ENCODE assay signal across 9 mouse cellular contexts in genomic region chr9:21792644-21793043, GRCm38 (mm10). TPM values are rescaled to one million over a fixed set of nuclear protein-coding genes. Genes with fewer than 3 reads are reported as not detected.
DNase-seq lines count a peak whose midpoint lies in the region; ATAC-seq and TF ChIP-seq lines count a peak whose summit lies in the region.
"Had no signal": no experiment of that assay in that cellular context is flagged by ENCODE, and none has a peak within 500 bp of the region (broad histone marks: within the 10 kb centered on the region; RNA-seq: fewer than 3 reads in every experiment).

No protein-coding gene starts in this region.

- ATAC-seq in intestine, embryonic 16.5 days = no peak

- H3K27ac ChIP-seq in bone marrow macrophage, adult 2 months (ENCODE audit: insufficient read depth, low read depth, low read length) = peak overlapping the region; percentile 38; the same call in 1 of the 2 replicates
- peak overlapping the region; percentile 79 for H3K27ac ChIP-seq in gastrocnemius, adult 2 months
- H3K27ac ChIP-seq in intestine, embryonic 16.5 days (ENCODE audit: low read length) = no peak overlapping the region
- H3K27ac ChIP-seq in thymus, adult 2 months (ENCODE audit: control insufficient read depth, insufficient read depth, low read length) = no peak overlapping the region

- intact Hi-C loops in gastrocnemius, adult 2 months (cut with DNase I) = no loop called here
- intact Hi-C loops in left cerebral cortex, postnatal 36 days (cut with DNase I) = no loop called here

- 48% methylated on average over 8 of the region's 8 CpGs for WGBS in intestine, embryonic 16.5 days
- 20% methylated on average over 8 of the region's 8 CpGs for WGBS in thymus, adult 2 months

- DNase-seq in adrenal gland, adult (ENCODE audit: inconsistent age in 2 of 2, low spot score in 1 of 2) = peak; percentile 70 to 75
- no peak for DNase-seq in adrenal gland, adult 18-20 months (ENCODE audit: low spot score in 2 of 2)
- peak; percentile 86 for DNase-seq in gastrocnemius, adult 2 months
- peak; percentile 34 to 56 for DNase-seq in left cerebral cortex, postnatal 36 days (ENCODE audit: low spot score in 2 of 2)
- DNase-seq in thymus, adult 2 months = no peak

- TF ChIP-seq CTCF in bone marrow macrophage, adult 2 months (IDR thresholded peaks at IDR 0.05; ENCODE audit: low read depth, low read length) = no peak
- TF ChIP-seq CTCF in gastrocnemius, adult 2 months (IDR thresholded peaks at IDR 0.05) = no peak
- no peak for TF ChIP-seq CTCF in thymus, adult 2 months (IDR thresholded peaks at IDR 0.05; ENCODE audit: borderline replicate concordance, control insufficient read depth, extremely low read depth, insufficient read depth, low read length, poor library complexity)

- no peak for TF ChIP-seq POLR2A in bone marrow macrophage, adult 2 months (IDR thresholded peaks at IDR 0.05; ENCODE audit: borderline replicate concordance, low read depth, low read length)
- TF ChIP-seq POLR2A in myocyte (IDR thresholded peaks at IDR 0.05; ENCODE audit: insufficient read length, low read depth) = peak; percentile 36
- TF ChIP-seq POLR2A in thymus, adult 2 months (IDR thresholded peaks at IDR 0.05; ENCODE audit: control insufficient read depth, extremely low read depth, insufficient read depth, low read length, poor library complexity) = no peak

- H3K4me3 ChIP-seq in bone marrow macrophage, adult 2 months (ENCODE audit: insufficient read depth, low read length) = no peak overlapping the region
- H3K4me3 ChIP-seq in gastrocnemius, adult 2 months = peak overlapping the region; percentile 48
- H3K4me3 ChIP-seq in intestine, embryonic 16.5 days (ENCODE audit: low read length) = no peak overlapping the region
- H3K4me3 ChIP-seq in myocyte = peak overlapping the region; percentile 17
- H3K4me3 ChIP-seq in thymus, adult 2 months (ENCODE audit: control insufficient read depth, insufficient read depth, low read length) = no peak overlapping the region

- peaks cover 69% of the 10 kb centered on the region for H3K79me2 ChIP-seq in myocyte (ENCODE audit: control insufficient read depth, insufficient read depth)

- no peak overlapping the region for H3ac ChIP-seq in myocyte (ENCODE audit: control insufficient read depth, insufficient read length)

- H3K9ac ChIP-seq in intestine, embryonic 16.5 days (ENCODE audit: low read depth, low read length) = peak overlapping the region; percentile 30

- peaks cover 17% of the 10 kb centered on the region for H3K36me3 ChIP-seq in intestine, embryonic 16.5 days (ENCODE audit: control insufficient read depth, insufficient read depth, low read length)
- peaks cover 17% of the 10 kb centered on the region for H3K36me3 ChIP-seq in myocyte (ENCODE audit: control insufficient read depth, insufficient read depth)
- H3K36me3 ChIP-seq in thymus, adult 2 months (ENCODE audit: control insufficient read depth, insufficient read depth, low read length) = no peaks in the 10 kb centered on the region

- no peaks in the 10 kb centered on the region for H3K9me3 ChIP-seq in intestine, embryonic 16.5 days (ENCODE audit: control insufficient read depth, low read length)

- peaks cover 19% of the 10 kb centered on the region for H3K4me1 ChIP-seq in bone marrow macrophage, adult 2 months (ENCODE audit: control insufficient read depth, insufficient read depth, low read length)
- peaks cover 29% of the 10 kb centered on the region for H3K4me1 ChIP-seq in intestine, embryonic 16.5 days (ENCODE audit: control insufficient read depth, insufficient read depth, low read length)
- peaks cover 2% of the 10 kb centered on the region; the same call in 1 of the 2 replicates for H3K4me1 ChIP-seq in thymus, adult 2 months (replicated peaks; ENCODE audit: control insufficient read depth, insufficient read depth, low read length)

- no peaks in the 10 kb centered on the region for H3K27me3 ChIP-seq in intestine, embryonic 16.5 days (replicated peaks; ENCODE audit: control insufficient read depth, insufficient read depth, low read length)
- no peaks in the 10 kb centered on the region for H3K27me3 ChIP-seq in myocyte (ENCODE audit: control insufficient read depth, insufficient read depth, insufficient read length)
- H3K27me3 ChIP-seq in thymus, adult 2 months (ENCODE audit: control insufficient read depth, insufficient read depth, low read length) = no peaks in the 10 kb centered on the region

- peak overlapping the region; percentile 31 for H3K4me2 ChIP-seq in intestine, embryonic 16.5 days (ENCODE audit: low read depth, low read length)
- peak overlapping the region; percentile 99 for H3K4me2 ChIP-seq in myocyte (ENCODE audit: low read depth)

TF ChIP-seq in myocyte, 11 proteins besides CTCF, POLR2A, EP300 and RAD21:
- TF ChIP-seq TCF12 (IDR thresholded peaks at IDR 0.05; ENCODE audit: insufficient read depth, poor library complexity, severe bottlenecking) (peak; percentile 97), MAX (IDR thresholded peaks at IDR 0.05; ENCODE audit: low read depth) (no peak), SRF (IDR thresholded peaks at IDR 0.05; ENCODE audit: control insufficient read depth, insufficient read length, low read depth) (no peak), REST (IDR thresholded peaks at IDR 0.05; ENCODE audit: insufficient read depth, insufficient read length) (no peak), MYOG (IDR thresholded peaks at IDR 0.05; ENCODE audit: control insufficient read depth in 1 of 3, insufficient read depth in 1 of 3, insufficient read length in 2 of 3, low read depth in 2 of 3) (peak; percentile 98 to 100 (median 98)), MYOD1 (IDR thresholded peaks at IDR 0.05; ENCODE audit: control insufficient read depth in 1 of 3, insufficient read length in 2 of 3, low read depth in 2 of 3) (peak; percentile 60 to 99 (median 99)), USF1 (IDR thresholded peaks at IDR 0.05; ENCODE audit: low read depth) (no peak), E2F4 (IDR thresholded peaks at IDR 0.05; ENCODE audit: insufficient read depth) (no peak), TCF3 (IDR thresholded peaks at IDR 0.05; ENCODE audit: insufficient read length, low read depth) (peak; percentile 96), CEBPB (IDR thresholded peaks at IDR 0.05; ENCODE audit: insufficient read depth, poor library complexity, severe bottlenecking) (no peak), POLR2AphosphoS2 (IDR thresholded peaks at IDR 0.05; ENCODE audit: insufficient read length, low read depth) (peak; percentile 57)
TF ChIP-seq in myocyte: peak in this region for 5.

RNA-seq across cellular contexts. Expression of gene Kank2, which starts 5.9 kb away (rescaled TPM):
- total RNA-seq in adrenal gland, adult 18-20 months (2021) = 10 to 100 TPM; 31.1 to 31.3 TPM
- 12.2 and 12.3 TPM in 2 replicates for polyA plus RNA-seq in bone marrow macrophage, adult 2 months (2012; ENCODE audit: insufficient read depth, insufficient read length, missing spikeins)
- 10 to 100 TPM; 11.5 to 16.6 TPM for total RNA-seq in gastrocnemius, adult 2 months (2021)
- 9.7 and 9.9 TPM in 2 replicates for polyA plus RNA-seq in intestine, embryonic 16.5 days (2015; fragmentation: Nextera tagmentation; extraction: Ambion mirVana)
- total RNA-seq in left cerebral cortex, postnatal 36 days (2021) = 1 to 10 TPM; 6.5 to 8.4 TPM
- 49.4 TPM for polyA plus RNA-seq in myocyte (2012; fragmentation: generic; extraction: Trizol)
- 9.1 and 12.6 TPM in 2 replicates for polyA plus RNA-seq in thymus, adult 2 months (2012; rRNA removed)

RNA-seq across cellular contexts. Expression of gene Spc24, which starts 32.5 kb away (rescaled TPM):
- 1 to 10 TPM in 1 of 2 experiments, under 1 TPM in 1; 0.56 to 1.1 TPM for total RNA-seq in adrenal gland, adult 18-20 months (2021)
- polyA plus RNA-seq in bone marrow macrophage, adult 2 months (2012; ENCODE audit: insufficient read depth, insufficient read length, missing spikeins) = 16.6 and 23.2 TPM in 2 replicates
- under 1 TPM; 0.50 to 0.89 TPM for total RNA-seq in gastrocnemius, adult 2 months (2021)
- polyA plus RNA-seq in intestine, embryonic 16.5 days (2015; fragmentation: Nextera tagmentation; extraction: Ambion mirVana) = 85.5 and 106 TPM in 2 replicates
- total RNA-seq in left cerebral cortex, postnatal 36 days (2021) = 1 to 10 TPM; 1.5 TPM
- polyA plus RNA-seq in myocyte (2012; fragmentation: generic; extraction: Trizol) = 31.0 TPM
- polyA plus RNA-seq in thymus, adult 2 months (2012; rRNA removed) = 59.0 and 75.8 TPM in 2 replicates

RNA-seq across cellular contexts. Expression of gene Angptl8, which starts 42.7 kb away (rescaled TPM):
- total RNA-seq in adrenal gland, adult 18-20 months (2021) = 10 to 100 TPM in 1 of 2 experiments, 1 to 10 TPM in 1; 8.2 to 26.2 TPM
- not detected in 2 replicates for polyA plus RNA-seq in bone marrow macrophage, adult 2 months (2012; ENCODE audit: insufficient read depth, insufficient read length, missing spikeins)
- not detected for total RNA-seq in gastrocnemius, adult 2 months (2021)
- polyA plus RNA-seq in intestine, embryonic 16.5 days (2015; fragmentation: Nextera tagmentation; extraction: Ambion mirVana) = 17.3 and 18.4 TPM in 2 replicates
- total RNA-seq in left cerebral cortex, postnatal 36 days (2021) = not detected
- not detected for polyA plus RNA-seq in myocyte (2012; fragmentation: generic; extraction: Trizol)
- 4.7 and 6.5 TPM in 2 replicates for polyA plus RNA-seq in thymus, adult 2 months (2012; rRNA removed)
- polyA plus RNA-seq: neural tube, embryonic 11.5 days had no signal

RNA-seq across cellular contexts. Expression of gene Dock6, which starts 59.8 kb away (rescaled TPM):
- 10 to 100 TPM; 29.7 to 36.1 TPM for total RNA-seq in adrenal gland, adult 18-20 months (2021)
- polyA plus RNA-seq in bone marrow macrophage, adult 2 months (2012; ENCODE audit: insufficient read depth, insufficient read length, missing spikeins) = 8.7 and 16.2 TPM in 2 replicates
- total RNA-seq in gastrocnemius, adult 2 months (2021) = 10 to 100 TPM in 1 of 2 experiments, 1 to 10 TPM in 1; 9.4 to 10.5 TPM
- 23.3 and 24.7 TPM in 2 replicates for polyA plus RNA-seq in intestine, embryonic 16.5 days (2015; fragmentation: Nextera tagmentation; extraction: Ambion mirVana)
- 10 to 100 TPM; 11.4 to 18.8 TPM for total RNA-seq in left cerebral cortex, postnatal 36 days (2021)
- polyA plus RNA-seq in myocyte (2012; fragmentation: generic; extraction: Trizol) = 20.3 TPM
- 27.7 and 30.8 TPM in 2 replicates for polyA plus RNA-seq in thymus, adult 2 months (2012; rRNA removed)

Comparison
In these comparisons a context has a peak if more than half of its experiments do, and no peak if none do; other contexts are left out.
1. DNase-seq: peak in adrenal gland, adult (2 of 2), gastrocnemius, adult 2 months (single experiment) and left cerebral cortex, postnatal 36 days (2 of 2); none in adrenal gland, adult 18-20 months (0 of 2) and thymus, adult 2 months (single experiment).
2. H3K27ac ChIP-seq: peak in bone marrow macrophage, adult 2 months (single experiment) and gastrocnemius, adult 2 months (single experiment); none in intestine, embryonic 16.5 days (single experiment) and thymus, adult 2 months (single experiment).
3. H3K4me3 ChIP-seq: peak in gastrocnemius, adult 2 months (single experiment) and myocyte (single experiment); none in bone marrow macrophage, adult 2 months (single experiment), intestine, embryonic 16.5 days (single experiment) and thymus, adult 2 months (single experiment).